Mouse (Mus musculus) megakaryocyte, adult 5-6 weeks (primary cell): ENCODE data around the gene Scaf8. TPM values are rescaled to one million over a fixed set of nuclear protein-coding genes. Genes with fewer than 3 reads are reported as not detected.

Experiments used
- ATAC-seq: 2 replicates; pipeline ENCODE4 v1.8.0; 2016; ENCODE audit warnings: mild to moderate bottlenecking, inconsistent platforms; ENCODE audit not compliant: poor library complexity, severe bottlenecking
- total RNA-seq, 2 experiments: library from RNA; stranded (forward) in 1 of 2; stranded (reverse) in 1 of 2; fragments of 153-499, 151-499 nt in 1 of 2; fragments of 221-1000, 200-1000 nt in 1 of 2; gene quantifications; 2 replicates each; pipeline versions ENCODE4 v1.2.3 to v1.2.4; 2015 to 2017

The Scaf8 gene
- total RNA-seq, 2 experiments from 2014 or later, result 29.1 to 34.1 TPM

DNA sequence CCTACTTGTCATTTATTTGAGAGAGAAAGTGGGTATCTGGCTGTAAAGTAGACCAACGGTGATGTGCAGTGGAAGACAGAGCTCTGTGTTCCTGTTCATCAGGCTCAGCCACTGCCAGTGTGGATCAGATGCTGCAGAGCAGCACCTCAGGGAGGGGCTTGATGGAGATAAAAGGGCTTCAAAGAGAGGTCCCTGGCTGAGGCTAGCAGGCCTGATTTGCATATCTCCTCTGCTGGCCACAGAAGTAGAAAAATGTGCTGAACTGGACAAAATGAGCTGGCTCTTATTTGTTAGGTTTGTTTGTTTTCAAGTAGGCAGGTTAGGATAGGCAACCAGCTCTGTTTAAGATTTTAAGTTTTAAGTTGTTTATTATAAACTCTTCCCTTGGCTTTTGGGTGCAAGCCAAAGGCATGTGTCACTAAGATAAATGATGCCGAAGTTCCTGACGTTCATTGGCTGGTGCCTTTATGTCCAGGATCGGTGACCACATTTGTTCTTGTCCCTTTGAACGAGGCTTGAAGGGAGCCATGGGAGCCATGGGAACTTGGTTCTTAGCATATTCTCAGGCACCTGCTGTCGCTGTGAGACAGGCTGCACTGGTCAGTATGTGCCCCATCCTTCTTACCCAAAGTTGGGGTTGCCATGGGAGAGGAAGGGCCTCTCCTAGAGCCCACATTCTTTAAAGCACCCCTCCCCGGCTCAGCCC, 132.0 kb downstream of the Scaf8 start:
- no peak for ATAC-seq

Other genes with a start within 250 kb of the Scaf8 start
- gene Tiam2, start 211.6 kb downstream of the Scaf8 start, total RNA-seq (2015), result 23.7 and 24.5 TPM in 2 replicates
- gene Tiam2, start 211.6 kb downstream of the Scaf8 start, total RNA-seq (2017), result 37.3 and 42.3 TPM in 2 replicates